Mouse (Mus musculus) limb, embryonic 12.5 days (tissue): Measurements from ENCODE around the gene Trmt2a. TPM values are rescaled to one million over a fixed set of nuclear protein-coding genes. Genes with fewer than 3 reads are reported as not detected.

Experiments
- microRNA counts: library from miRNA; unstranded; fragments of <30 nt; microRNA quantifications from one replicate; lab custom pipeline; 2017
- microRNA-seq: library from miRNA; unstranded; fragments of <30 nt; microRNA quantifications from one replicate; pipeline ENCODE4, GENCODE M21; 2017
- polyA plus RNA-seq: library from polyadenylated mRNA; unstranded; fragments of >200 nt; fragmentation: Nextera tagmentation; extraction: Ambion mirVana; gene quantifications from 2 replicates; pipeline ENCODE4 v1.2.1, GENCODE M21; 2016

Trmt2a gene
- polyA plus RNA-seq, 1 experiment from 2014 or later, result 122 TPM

MicroRNAs encoded within 50 kb of the gene (microRNA counts, 519-probe panel; counts per million panel counts)
- not detected for microRNA mmu-miR-1306 (lab: Ali Mortazavi, UCI)

Small RNAs within 50 kb of the gene (microRNA-seq; reads per million reads assigned to microRNA genes)
- gene Gm24572 (4.4 reads per million, percentile 14 among the genes with 10 or more reads in this experiment), gene Mir1306 (304 reads per million, percentile 64 among the genes with 10 or more reads in this experiment)

Other genes starting within 250 kb of the Trmt2a start
- gene Dgcr6, start 195.8 kb upstream of the Trmt2a start, polyA plus RNA-seq, result 134 and 135 TPM in 2 replicates
- 13.1 and 13.8 TPM in 2 replicates for gene Prodh, start 158.5 kb upstream of the Trmt2a start, polyA plus RNA-seq
- gene Rtn4r, start 121.0 kb upstream of the Trmt2a start, polyA plus RNA-seq, result 8.3 and 9.9 TPM in 2 replicates
- not detected in 2 replicates for gene Ccdc188, start 30.8 kb upstream of the Trmt2a start, polyA plus RNA-seq
- gene Zdhhc8, start 13.5 kb upstream of the Trmt2a start, polyA plus RNA-seq, result 18.5 and 20.0 TPM in 2 replicates
- gene Ranbp1, start 53 bp downstream of the Trmt2a start, polyA plus RNA-seq, result 943 and 976 TPM in 2 replicates
- gene Gm49776, start 9.6 kb downstream of the Trmt2a start, polyA plus RNA-seq, result 3.3 and 7.5 TPM in 2 replicates
- 41.7 and 42.9 TPM in 2 replicates for gene Dgcr8, start 40.6 kb downstream of the Trmt2a start, polyA plus RNA-seq
- gene Tango2, start 99.4 kb downstream of the Trmt2a start, polyA plus RNA-seq, result 21.7 and 21.8 TPM in 2 replicates
- 46.3 and 50.6 TPM in 2 replicates for gene Arvcf, start 99.5 kb downstream of the Trmt2a start, polyA plus RNA-seq
- 23.1 and 26.1 TPM in 2 replicates for gene Txnrd2, start 177.7 kb downstream of the Trmt2a start, polyA plus RNA-seq
- gene Comt, start 178.2 kb downstream of the Trmt2a start, polyA plus RNA-seq, result 66.5 and 71.0 TPM in 2 replicates